Mouse (Mus musculus) mouse trophoblast stem cell (cell line): ENCODE measurements around the gene Lkaaear1.

Source experiments
- in situ Hi-C, 2 experiments: fragments of 300-500 bp; cut with MseI, MboI; formaldehyde crosslinking; loops; 2 replicates in 1 of 2; 3 replicates in 1 of 2; pipeline ENCODE4 v1.15.1; 2025

The Lkaaear1 gene

DNA sequence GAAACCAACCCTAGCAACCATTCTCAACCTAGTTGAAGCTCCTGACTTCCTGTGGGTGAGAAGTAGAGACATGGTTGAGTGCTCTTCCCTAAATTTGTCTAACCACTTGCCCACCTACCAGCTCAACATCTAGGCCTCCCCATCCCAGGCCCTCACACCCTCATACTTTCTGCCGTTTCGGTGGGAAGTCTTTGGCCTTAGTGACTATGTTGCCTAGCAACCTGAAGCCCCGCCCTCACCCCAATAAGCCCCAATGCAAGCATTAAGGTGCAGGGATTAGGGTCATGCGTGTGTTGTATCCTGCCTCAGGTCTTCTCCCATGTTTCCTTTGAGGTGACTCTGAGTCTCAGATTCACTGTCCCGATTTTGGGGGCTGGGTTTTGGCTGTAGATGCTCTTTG lies at the start of gene Lkaaear1:
Lkaaear1 (minus strand) TSS at position 202 of the 400 bp plus-strand sequence.
- in situ Hi-C loops = no loop called here

DNA sequence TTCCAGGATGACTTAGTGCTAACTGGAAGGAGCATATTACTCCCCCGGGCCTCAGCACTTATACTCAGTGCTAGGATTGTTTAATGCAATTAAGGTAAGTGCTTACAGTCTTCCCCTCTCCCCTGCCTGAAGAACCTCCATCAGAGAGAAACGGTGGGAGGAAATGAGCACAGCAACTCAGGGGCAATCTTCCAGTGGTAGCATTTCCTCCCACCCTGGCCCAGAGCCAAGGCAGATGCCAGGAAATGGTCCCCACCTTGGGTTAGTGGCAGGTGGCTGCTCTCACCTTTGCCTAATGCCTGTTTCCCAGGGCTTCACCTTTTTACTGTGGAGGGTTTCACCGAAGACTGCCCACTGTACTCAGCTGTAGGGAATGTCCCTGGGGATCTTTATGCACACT lies 31.8 kb upstream of the Lkaaear1 start:
- in situ Hi-C loops = no loop called here

DNA sequence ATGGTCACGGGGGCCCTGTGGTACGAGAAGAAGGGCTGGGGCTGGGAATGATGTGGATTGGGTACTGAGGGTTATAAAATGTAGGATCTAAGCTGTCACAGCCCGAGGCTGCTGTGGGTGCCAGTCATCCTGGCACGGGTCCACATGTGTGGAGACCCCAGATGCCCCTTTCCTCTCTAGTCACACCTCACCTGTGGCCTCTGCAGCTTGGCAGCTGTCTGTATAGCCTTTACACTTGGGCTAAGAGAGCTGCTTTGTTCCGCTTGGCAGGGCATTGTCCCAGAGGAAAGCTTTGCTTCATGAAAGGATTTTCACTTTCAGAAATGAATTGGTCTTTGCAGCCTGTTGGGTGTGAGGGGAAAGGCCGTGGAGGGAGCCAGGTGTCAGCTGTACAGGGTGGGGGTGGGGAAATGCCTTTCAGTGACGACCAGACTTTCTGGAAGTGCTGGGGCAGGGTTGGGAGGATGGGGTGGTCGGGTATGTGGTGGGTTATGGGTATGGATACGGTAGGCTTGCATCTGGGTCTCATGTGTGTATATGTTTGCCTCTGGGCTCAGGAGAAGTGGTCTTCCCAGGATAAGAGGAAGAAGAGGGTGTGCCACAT lies 29.5 kb upstream of the Lkaaear1 start:
- in situ Hi-C loops = loop anchor here in 1 of 2 experiments (10.0 kb wide), 1 partner anchor 137 kb away; the partner anchor contains the start of gene Polr3k

DNA sequence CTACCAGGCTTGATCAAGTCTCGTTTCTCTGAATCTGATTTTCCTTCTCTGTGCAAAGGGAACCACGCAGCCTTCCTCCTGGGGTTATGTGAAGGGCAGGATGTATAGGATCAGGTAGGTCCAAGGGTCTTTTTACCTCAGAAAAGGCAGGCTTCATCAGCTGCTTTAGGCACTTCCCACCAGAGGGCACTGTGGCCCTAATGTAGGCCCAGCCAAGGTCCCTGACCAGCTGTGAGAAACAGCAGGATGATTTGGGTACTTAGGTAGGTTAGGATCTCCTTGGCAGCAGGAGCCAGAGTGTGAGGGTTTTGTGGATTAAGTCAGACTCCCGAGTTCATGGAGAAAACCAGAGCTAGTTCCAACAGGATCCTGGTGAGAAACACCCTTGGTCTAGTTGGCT lies 24.0 kb upstream of the Lkaaear1 start:
- in situ Hi-C loops = loop anchor here in 1 of 2 experiments (10.0 kb wide), 1 partner anchor 143 kb away; the partner anchor contains the start of gene Polr3k

DNA sequence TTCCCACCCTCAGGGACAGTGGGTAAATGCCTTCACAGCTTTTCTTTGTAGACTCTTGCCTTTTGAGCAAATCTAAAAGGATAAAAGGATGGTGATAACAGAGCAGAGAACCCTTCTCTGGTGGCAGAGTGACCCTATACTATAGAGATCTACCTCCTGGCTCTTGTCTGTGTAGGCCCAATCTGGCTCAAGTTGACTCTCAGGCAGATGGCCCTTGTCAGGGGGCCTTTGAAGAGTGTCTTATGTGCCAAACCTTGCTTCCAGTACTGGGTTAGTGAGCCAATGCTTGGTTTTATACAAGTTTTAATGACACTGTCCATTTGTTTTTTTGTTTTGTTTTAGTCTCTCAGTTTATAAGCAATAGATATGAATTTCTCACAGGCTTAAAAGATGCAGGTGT lies 23.0 kb upstream of the Lkaaear1 start:
- in situ Hi-C loops = loop anchor here in 1 of 2 experiments (10.0 kb wide), 1 partner anchor 144 kb away; the partner anchor contains the start of gene Polr3k

DNA sequence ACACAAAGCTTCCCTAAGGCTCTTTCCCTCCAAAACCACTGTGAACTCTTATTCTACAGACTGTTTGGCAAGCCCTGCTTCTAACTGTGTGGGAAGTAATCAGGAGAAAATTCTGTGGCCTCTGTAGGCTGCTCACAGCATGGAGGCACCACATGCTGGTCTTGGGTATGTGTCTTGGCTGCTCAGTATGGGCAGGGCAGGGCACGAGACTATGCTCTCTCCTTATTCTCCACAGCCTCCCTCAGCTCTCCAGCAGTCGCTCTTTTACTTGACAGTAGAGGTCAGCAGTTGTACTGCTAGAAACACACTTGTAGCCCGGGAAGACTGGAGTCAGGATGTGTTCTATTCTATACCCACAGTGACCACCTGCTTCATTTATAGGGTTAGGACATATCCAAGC lies 21.8 kb upstream of the Lkaaear1 start:
- in situ Hi-C loops = loop anchor here in 1 of 2 experiments (10.0 kb wide), 1 partner anchor 145 kb away; the partner anchor contains the start of gene Polr3k

DNA sequence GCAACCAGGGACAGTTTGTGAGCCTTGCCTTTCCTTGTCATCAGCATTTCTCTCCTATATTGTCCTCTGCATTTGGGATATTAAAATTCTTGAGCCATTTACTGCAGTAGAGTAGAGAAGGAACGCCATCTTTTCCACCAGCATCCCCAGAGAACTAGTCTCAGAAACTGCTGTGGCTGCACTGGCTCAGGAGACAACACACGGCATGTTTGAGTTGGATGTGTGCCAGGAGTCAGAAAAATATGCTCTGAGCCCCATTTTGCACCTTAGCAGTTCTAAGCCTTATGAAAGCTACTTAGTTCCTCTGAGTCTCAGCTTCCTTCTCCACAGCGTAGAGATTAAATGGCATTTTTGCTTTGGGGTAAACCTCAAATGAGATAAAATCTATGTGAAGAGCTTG lies 18.7 kb upstream of the Lkaaear1 start:
- in situ Hi-C loops = loop anchor here in 1 of 2 experiments (5.0 to 10.0 kb wide), 2 partner anchors 50 to 148 kb away; partner anchors contain the start of gene Polr3k

DNA sequence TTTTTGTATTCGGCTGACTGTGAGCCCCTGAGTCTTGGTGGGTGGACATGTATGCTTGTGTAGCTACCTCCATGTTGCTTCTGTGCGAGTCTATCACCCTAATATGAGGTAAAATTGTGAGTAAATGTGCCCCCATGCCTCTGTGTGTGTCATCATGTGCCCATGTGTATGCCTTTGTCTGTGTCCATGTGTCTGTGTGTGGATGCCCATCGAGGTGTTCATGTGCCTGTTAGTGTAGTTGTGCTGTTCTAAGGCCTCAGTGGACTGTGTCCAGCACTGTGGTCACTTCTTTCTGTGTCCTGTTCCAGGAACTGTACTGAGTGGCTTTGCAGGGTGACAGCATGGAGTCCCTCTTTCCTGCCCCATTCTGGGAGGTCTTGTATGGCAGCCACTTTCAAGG lies 17.1 kb upstream of the Lkaaear1 start:
- in situ Hi-C loops = loop anchor here in 1 of 2 experiments (5.0 to 10.0 kb wide), 2 partner anchors 52 to 149 kb away; partner anchors contain the start of gene Polr3k

DNA sequence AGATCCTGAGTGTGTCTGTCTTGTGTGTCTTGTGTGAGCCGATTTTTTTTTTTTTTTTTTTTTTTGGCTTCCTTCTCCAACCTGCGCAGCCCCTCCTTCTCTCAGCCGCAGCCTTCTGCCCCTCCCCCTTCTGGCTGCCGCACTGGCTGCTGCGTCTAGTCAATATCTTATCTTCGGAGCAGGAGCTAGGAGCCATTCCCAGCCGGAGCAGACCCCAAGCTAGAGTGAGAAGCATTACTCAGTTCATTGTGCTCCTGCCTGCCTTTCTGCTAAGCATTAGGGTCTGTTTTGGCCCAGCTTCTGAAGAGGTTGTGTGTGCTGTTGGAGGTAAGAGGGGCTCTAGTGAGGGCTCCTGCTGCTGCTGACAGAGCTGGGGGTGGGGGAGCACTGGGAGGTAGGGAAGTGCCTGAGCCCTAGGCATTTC lies 16.7 kb upstream of the Lkaaear1 start, which contains the start of gene Oprl1:
Oprl1 (plus strand) TSS at position 114 of the 424 bp plus-strand sequence.
- in situ Hi-C loops = loop anchor here in 1 of 2 experiments (5.0 to 10.0 kb wide), 2 partner anchors 52 to 150 kb away; partner anchors contain the start of gene Polr3k

DNA sequence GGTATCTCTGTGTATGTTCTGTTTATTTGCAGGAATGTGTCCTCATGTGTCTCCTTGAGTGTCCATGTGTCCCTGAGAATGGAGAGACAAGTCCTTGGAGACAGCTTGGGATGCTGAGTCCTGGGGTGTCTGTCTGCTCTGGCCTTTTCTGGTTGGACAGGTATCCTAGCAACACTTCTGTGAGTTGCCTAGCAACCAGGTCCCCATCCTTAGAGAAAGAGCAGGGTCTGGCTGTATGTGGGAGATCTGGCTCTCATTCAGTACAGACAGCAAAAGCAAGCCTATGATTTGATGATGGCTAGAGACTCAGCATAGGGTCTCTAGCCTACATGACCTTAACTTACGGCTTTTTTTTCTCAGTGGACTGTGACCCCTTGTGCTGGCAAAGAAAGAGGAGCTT lies 15.5 kb upstream of the Lkaaear1 start:
- in situ Hi-C loops = loop anchor here in 1 of 2 experiments (10.0 kb wide), 1 partner anchor 151 kb away; the partner anchor contains the start of gene Polr3k

DNA sequence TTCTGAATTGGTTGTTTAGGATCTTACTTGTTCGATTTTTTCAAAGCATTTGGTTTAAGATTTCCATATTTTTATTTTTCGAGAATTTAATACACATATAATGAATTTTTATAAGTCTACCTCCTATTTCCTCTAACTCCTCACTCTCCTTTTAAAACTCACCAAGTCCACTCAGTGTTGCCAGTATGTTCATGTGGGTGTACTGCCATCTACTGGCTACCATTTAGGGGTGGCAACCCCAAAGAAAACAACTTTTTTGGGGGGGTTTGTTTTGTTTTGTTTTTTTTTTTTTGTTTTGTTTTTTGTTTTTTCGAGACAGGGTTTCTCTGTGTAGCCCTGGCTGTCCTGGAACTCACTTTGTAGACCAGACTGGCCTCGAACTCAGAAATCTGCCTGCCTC lies 8.4 kb upstream of the Lkaaear1 start:
- in situ Hi-C loops = no loop called here

DNA sequence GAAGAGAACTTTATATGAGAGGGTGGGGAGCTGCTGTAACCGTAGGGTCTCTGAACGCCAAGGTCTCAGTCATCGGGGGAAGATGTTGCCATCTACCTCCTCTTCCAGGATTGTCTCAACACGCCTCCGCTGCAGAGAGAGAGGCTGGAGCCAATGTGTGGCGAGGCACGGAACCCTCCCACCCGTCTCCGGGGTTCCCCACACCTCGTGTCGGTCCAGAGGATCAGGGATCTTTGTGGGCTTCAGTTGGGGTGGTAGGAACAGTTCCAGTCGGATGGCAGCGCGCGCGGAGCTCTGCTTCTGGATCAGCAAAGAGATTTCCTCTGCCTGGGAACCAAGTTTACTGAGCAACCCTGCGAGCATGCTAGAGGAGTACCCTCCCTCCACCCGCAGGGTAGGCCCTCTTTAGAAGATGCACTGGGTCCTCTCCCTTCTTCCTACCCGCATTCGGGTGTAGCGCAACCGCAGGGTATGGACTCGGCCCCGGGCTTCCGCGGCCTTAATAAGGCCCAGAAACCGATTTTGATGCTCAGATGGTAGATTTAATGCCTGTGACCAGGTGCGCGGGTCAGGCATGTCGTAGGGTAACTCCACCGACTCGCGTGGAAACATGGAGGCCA lies 1.3 kb downstream of the Lkaaear1 start:
- in situ Hi-C loops = no loop called here

DNA sequence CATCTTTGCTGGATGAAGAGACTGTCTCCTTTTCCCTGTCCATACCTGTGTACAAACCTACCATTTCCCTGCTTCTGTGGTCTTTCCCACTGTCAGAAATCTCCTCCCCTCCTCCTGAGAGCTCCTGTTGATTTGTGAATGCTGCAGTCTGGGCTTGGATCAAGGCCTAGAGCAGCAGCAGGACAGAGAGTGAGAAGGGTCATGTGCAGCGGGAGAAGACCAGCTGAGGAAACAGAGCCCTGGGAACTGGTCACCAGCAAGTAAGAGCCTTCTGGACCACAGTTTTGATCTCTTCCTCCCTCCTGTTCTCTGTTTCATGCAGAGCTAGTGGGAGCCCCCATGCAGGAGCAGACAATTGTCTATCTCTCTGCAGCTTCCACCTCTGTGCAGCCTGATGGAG lies 2.5 kb downstream of the Lkaaear1 start:
- in situ Hi-C loops = no loop called here

DNA sequence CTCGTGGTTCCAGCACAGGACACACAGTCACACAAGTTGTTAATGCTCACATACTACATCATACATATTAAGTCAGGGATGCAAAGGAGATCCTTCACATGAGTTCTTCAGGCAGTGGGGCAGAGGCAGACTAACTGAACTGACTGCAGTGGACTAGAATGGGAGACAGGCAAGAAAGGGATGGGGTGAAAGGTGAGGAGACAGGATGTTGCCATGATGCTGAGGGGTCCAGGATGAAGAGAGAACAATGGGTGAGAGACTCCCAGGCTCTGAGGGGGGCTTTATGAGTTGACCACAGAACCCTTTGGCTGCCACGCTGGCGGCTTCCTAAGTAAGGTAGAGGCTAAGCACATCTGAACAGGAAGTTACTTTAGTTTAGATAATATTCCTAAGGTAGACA lies 3.7 kb downstream of the Lkaaear1 start:
- in situ Hi-C loops = no loop called here

DNA sequence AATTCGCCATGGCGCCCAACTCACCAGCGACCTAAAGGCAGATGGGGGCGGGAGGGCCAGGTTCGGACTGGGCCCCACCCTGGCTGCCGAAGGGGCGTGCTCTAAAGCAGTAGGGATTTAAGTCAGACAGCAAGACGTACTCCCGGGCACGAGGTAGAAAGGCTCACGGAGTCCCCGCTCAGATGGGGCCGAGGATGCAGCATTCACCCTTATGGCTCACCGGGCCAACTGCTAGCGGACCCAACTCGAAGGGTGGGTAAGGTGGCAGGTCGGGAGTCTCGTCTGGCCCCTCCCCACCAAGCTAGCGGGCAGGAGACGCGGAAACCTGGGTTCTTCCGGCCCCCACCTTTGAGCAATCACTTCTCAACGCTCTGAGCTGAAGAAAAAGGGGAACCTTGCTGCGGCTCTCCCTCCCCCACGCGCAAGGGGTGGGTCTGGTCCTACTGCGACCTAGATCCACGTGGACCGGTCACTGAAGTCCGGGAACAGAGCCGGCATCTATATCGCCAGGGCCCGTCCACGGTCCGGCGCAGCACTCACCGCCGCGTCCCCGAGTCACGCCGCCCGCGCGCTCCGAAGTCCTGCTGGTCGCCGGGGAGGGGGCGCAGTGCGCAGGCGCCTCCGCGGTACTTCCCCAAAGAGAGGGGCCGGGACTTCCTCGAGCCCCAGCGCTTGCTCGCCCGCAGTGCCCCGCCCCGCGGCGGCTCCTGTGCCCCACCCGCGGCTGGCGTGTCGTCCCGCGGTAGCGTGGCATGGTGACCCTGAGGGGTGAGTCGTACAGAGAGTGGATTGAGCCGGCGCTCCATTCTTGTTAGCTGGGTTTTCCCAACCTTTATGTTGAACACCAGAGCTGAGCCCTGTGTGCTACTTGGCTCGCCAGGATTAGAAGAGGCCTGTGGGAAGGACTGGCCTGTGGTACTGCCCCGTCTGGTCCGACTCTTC lies 4.6 kb downstream of the Lkaaear1 start, which contains the start of gene Rgs19:
Rgs19 (minus strand) TSS at position 639 of the 942 bp plus-strand sequence.
- in situ Hi-C loops = no loop called here

DNA sequence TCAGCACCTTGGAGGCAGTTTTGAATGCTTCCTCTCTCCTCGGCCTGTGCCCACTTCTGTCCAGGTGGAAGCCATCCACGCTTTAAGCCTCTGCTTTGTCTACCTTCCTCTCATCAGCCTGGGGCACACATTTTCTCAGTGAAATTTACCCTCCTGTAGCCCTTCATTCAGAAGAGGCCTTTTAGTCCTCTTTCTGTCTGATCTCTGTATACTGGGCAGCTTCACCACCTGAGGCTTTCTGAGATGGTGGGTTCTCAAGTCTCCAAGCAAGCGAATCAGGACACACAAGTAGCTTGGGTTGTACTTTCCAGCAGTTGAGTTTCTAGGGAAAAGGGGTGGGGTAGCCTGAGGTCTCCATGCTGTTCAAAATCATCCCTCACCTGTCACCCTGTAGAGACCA lies 5.9 kb downstream of the Lkaaear1 start:
- in situ Hi-C loops = no loop called here

DNA sequence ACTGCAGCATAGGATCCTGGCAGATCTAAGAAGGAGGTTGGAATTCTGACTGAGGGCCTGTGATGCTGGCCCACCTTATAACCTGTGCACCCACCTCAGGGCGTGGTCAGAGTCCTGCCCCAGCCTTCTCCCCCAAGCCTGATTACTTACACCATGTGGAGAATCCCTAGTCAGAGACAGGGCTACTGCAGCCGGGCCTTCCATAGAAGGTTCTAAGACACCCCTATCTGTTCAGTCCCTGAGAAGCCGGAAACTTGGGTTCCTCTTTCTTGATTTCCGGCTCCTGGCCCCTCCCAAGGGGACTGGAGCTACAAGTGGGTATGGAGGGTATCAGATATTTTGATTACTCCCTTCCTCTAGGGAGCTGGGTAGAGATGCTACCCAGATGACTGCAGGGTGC lies 6.7 kb downstream of the Lkaaear1 start:
- in situ Hi-C loops = no loop called here

DNA sequence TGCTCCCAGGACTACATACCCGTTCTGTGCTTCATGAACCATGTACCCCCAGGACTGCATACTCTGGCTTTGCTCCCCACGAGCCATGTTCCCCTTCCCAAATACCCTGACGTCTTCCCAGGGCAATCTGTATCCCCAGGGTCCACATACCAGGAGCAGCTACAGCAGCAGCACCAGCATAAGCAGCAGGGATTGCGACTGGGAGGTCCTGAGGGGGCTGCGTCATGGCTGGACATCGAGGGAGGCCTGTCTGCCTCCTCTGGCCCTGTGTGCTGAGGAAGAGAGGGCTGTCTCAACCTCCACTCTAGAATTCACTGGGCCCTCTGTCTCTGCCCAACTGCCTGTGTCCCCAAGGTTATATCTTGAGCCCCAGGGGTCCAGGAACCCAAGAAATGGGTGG lies 7.2 kb downstream of the Lkaaear1 start:
- in situ Hi-C loops = no loop called here

DNA sequence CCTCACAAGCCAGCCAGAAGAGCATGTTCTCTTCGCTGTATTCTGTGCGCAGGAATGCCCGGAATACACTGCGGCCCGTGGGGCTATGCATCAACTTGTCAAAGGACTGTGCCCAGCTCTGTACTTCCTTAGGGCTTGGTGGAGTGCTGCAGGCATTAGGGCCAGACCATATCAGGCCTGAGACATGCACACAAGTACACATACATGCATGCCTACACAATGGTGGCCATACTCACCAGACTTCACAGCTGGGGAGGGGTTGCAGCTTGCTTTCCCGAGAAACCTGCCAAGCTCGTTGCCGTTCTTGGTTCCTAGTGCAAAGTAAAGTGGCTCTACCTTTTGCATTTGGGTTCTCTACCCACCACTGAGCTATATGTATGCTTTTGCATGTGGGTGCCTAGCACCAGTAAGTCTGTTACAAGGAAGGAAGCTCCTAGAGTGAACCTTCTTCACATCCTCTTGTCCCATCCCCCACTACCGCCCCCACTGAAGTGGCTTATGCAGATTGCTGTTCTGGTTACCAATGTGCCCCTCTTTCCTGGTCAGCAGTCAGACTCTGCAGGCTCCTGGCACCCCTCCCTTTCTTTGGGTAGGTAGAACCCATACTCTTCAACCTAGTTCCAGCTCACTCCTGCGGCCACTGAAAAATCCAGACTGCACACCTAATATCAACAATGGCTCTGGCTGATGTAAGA lies 8.6 kb downstream of the Lkaaear1 start:
- in situ Hi-C loops = no loop called here

DNA sequence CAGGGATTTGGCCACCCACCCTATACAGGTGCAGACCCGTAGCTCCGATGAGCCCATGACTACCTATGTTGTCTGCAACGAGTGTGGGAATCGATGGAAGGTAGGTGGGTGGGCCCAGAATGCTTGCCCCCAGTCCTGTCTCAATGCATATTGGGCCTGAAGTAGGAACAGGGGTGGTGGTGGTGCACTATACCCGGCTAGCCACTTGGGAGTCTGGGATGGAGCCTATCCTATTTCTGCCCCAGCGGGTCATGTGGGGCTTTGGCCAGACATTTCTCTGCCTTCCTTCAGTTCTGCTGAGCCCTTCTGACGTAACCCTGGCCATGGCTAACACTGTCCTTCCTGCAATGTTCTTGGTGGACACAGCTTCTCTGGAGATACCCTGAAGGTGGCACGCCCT lies 10.7 kb downstream of the Lkaaear1 start:
- in situ Hi-C loops = no loop called here

DNA sequence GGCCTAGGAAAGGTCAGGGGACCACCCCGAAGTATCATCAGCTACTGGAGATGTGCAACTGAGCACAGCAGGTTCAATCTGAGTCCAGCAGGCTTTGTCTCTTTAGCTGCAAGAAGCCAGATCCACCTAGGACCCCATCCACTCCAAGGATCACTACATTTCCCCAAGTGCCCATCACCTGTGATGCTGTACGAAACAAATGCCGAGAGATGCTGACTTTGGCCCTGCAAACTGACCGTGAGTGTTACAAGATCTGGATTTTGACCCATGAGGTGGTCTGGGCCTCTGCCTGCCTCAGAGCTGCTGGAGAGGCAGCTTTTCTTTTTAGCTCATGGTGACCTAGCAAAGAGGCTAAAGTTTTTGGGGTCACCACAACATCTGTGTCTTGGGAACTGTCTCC lies 12.6 kb downstream of the Lkaaear1 start:
- in situ Hi-C loops = no loop called here
